Mouse (Mus musculus): ENCODE results near the gene Il15ra. TPM values are rescaled to one million over a fixed set of nuclear protein-coding genes. Genes with fewer than 3 reads are reported as not detected.
"Not testable (repeated sequence)": the region's sequence is repeated elsewhere in the genome, so short reads cannot be mapped to it uniquely, and the experiment has no call there.

Il15ra gene
- total and polyA plus RNA-seq, 3 experiments, result 0.27 TPM; not detected in 2

DNA sequence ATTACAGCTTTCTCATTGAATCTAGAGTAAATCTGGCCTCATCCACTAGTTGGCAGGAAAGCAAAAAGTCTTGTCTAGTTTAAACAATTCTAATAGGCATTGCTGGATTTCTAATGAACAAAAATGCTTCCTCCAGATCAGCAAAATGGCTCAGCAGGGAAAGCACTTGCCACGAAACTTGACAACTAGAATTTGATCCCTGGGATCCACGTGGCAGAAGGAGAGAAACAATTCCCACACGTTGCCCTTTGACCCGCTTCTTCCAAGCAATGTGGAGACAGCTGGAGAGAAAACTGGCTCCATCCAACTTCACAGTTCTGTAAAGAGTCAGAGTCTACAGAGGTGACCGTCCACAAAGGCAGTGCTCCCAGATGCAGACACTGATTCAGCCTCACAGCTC, 6.1 kb upstream of the Il15ra start:
- H3K27me3 ChIP-seq (ENCODE audit: insufficient read depth, low read length), result no peaks in the 10 kb centered on the region; the same call in 1 of the 2 replicates
- ATAC-seq (ENCODE audit: extremely low read depth, insufficient number of reproducible peaks, low FRiP score, poor library complexity, severe bottlenecking), result no peak

DNA sequence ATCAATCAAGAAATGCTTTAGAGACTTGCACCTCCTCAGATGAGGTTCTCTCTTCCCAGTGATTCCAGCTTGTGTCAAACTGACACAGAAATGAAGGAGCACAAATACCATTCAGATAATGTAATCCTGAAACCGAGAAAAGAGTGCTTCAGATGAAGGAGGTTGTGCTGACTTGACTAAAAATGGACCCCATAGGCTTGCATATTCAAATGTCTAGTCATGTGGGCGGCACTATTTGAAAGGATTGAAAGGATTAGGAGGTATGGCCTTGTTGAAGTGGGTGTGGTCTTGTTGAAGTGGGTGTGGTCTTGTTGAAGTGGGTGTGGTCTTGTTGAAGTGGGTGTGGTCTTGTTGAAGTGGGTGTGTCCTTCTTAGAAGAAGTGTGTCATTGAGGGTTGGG, 5.2 kb upstream of the Il15ra start:
- no peak for TF ChIP-seq GATA1 (IDR thresholded peaks at IDR 0.05; ENCODE audit: borderline replicate concordance, low read length)
- TF ChIP-seq POLR2AphosphoS5 (IDR thresholded peaks at IDR 0.05; ENCODE audit: insufficient replicate concordance, low read depth, low read length), result no peak
- TF ChIP-seq TAL1 (conservative IDR thresholded peaks at IDR 0.05; ENCODE audit: low read depth, low read length), result no peak
- TF ChIP-seq GATA2 (IDR thresholded peaks at IDR 0.05; ENCODE audit: borderline replicate concordance, low read depth, low read length), result no peak
- TF ChIP-seq CTCF (IDR thresholded peaks at IDR 0.05; ENCODE audit: low read depth, low read length), result no peak
- DNase-seq (ENCODE audit: low spot score) (no peak), ATAC-seq (ENCODE audit: extremely low read depth, insufficient number of reproducible peaks, low FRiP score, poor library complexity, severe bottlenecking) (no peak)

More for the DNA sequence above, 6.1 kb upstream of the Il15ra start:
- Histone ChIP-seq H3K9me3 (replicated peaks) (no peaks in the 10 kb centered on the region), H3K4me3 (ENCODE audit: low read depth, low read length) (no peak overlapping the region), H3K4me1 (ENCODE audit: insufficient read depth, low read depth, low read length) (no peaks in the 10 kb centered on the region), H3K36me3 (replicated peaks) (no peaks in the 10 kb centered on the region)
- no peak for TF ChIP-seq POLR2AphosphoS5 (IDR thresholded peaks at IDR 0.05; ENCODE audit: insufficient replicate concordance, low read depth, low read length)
- TF ChIP-seq TAL1 (conservative IDR thresholded peaks at IDR 0.05; ENCODE audit: low read depth, low read length), result no peak
- TF ChIP-seq CTCF (IDR thresholded peaks at IDR 0.05; ENCODE audit: low read depth, low read length), result no peak
- no peak for TF ChIP-seq GATA1 (IDR thresholded peaks at IDR 0.05; ENCODE audit: borderline replicate concordance, low read length)
- no peak for TF ChIP-seq GATA2 (IDR thresholded peaks at IDR 0.05; ENCODE audit: borderline replicate concordance, low read depth, low read length)
- no peak for DNase-seq (ENCODE audit: low spot score)

DNA sequence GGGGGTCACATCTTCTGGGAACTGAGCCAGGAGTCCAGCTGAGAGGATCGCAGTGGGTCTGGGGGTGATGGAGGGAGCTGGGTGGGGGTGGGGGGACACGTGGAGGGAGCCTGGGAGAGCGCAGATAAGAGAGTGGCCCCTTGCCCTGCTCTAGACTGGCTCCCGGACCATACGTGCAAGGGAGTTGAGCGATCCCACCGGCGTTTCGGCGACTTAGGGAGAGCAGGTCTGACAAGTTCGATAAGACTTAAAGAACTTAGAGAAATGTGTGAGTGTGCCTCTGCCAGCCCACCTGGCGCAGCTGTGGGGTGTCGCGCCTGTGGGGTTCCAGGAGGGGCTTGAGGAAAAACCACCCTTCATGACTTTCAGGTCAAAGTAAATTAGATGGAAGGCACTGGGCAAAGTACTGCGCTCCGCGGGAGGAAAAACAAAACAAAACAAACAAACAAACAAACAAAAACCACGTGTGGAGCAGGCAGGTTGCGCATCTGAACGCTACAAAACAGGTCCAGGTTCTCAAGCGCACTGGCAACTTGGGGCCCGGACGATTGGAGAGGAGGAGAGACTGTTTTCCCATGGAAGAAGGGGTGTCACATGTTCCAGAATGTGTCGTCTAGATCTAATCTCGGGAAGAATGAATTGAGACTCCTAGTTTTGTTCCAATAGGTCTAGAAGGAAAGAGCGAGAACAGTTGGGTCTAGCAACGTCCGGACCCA, 1.1 kb downstream of the Il15ra start:
- H3K27me3 ChIP-seq (ENCODE audit: insufficient read depth, low read length), result peaks cover 26% of the 10 kb centered on the region
- ATAC-seq (ENCODE audit: extremely low read depth, insufficient number of reproducible peaks, low FRiP score, poor library complexity, severe bottlenecking), result no peak
- H3K9me3 ChIP-seq (replicated peaks), result no peaks in the 10 kb centered on the region
- H3K4me1 ChIP-seq (ENCODE audit: insufficient read depth, low read depth, low read length), result peaks cover 15% of the 10 kb centered on the region
- no peak for DNase-seq (ENCODE audit: low spot score)
- no peak for TF ChIP-seq POLR2AphosphoS5 (IDR thresholded peaks at IDR 0.05; ENCODE audit: insufficient replicate concordance, low read depth, low read length)
- no peak for TF ChIP-seq GATA1 (IDR thresholded peaks at IDR 0.05; ENCODE audit: borderline replicate concordance, low read length)
- no peak for TF ChIP-seq TAL1 (conservative IDR thresholded peaks at IDR 0.05; ENCODE audit: low read depth, low read length)
- TF ChIP-seq CTCF (IDR thresholded peaks at IDR 0.05; ENCODE audit: low read depth, low read length), result no peak
- TF ChIP-seq GATA2 (IDR thresholded peaks at IDR 0.05; ENCODE audit: borderline replicate concordance, low read depth, low read length), result no peak
- H3K4me3 ChIP-seq (ENCODE audit: low read depth, low read length), result peak overlapping the region; percentile 70; the same call in 1 of the 2 replicates
- H3K36me3 ChIP-seq (replicated peaks), result no peaks in the 10 kb centered on the region

More for the DNA sequence above, 5.2 kb upstream of the Il15ra start:
- Histone ChIP-seq H3K27me3 (ENCODE audit: insufficient read depth, low read length) (peaks cover 3% of the 10 kb centered on the region; the same call in 1 of the 2 replicates), H3K36me3 (replicated peaks) (no peaks in the 10 kb centered on the region), H3K4me3 (ENCODE audit: low read depth, low read length) (no peak overlapping the region), H3K4me1 (ENCODE audit: insufficient read depth, low read depth, low read length) (no peaks in the 10 kb centered on the region; the same call in 1 of the 2 replicates), H3K9me3 (replicated peaks) (no peaks in the 10 kb centered on the region)

DNA sequence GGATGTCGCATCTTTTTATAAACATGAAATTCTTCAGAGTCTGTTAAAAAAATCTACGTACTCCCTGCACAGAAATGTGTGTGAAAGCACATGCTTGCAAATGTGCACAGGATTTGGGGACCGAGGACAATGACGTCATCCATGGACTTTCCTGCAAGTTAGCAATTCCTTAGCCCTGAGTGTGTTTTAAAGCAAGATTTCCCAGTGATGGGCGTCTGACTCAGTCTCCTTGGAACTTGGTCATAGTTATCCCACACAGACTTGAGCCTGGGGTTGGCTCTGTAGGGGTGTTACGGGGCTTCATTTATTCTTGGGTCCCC, 1.6 kb downstream of the Il15ra start:
- H3K4me3 ChIP-seq (ENCODE audit: low read depth, low read length), result no peak overlapping the region
- peaks cover 26% of the 10 kb centered on the region for H3K27me3 ChIP-seq (ENCODE audit: insufficient read depth, low read length)
- ATAC-seq (ENCODE audit: extremely low read depth, insufficient number of reproducible peaks, low FRiP score, poor library complexity, severe bottlenecking) (no peak), DNase-seq (ENCODE audit: low spot score) (no peak)
- peaks cover 15% of the 10 kb centered on the region for H3K4me1 ChIP-seq (ENCODE audit: insufficient read depth, low read depth, low read length)
- H3K9me3 ChIP-seq (replicated peaks), result no peaks in the 10 kb centered on the region
- no peak for TF ChIP-seq GATA2 (IDR thresholded peaks at IDR 0.05; ENCODE audit: borderline replicate concordance, low read depth, low read length)
- no peak for TF ChIP-seq TAL1 (conservative IDR thresholded peaks at IDR 0.05; ENCODE audit: low read depth, low read length)
- TF ChIP-seq POLR2AphosphoS5 (IDR thresholded peaks at IDR 0.05; ENCODE audit: insufficient replicate concordance, low read depth, low read length), result no peak
- TF ChIP-seq GATA1 (IDR thresholded peaks at IDR 0.05; ENCODE audit: borderline replicate concordance, low read length), result no peak
- no peak for TF ChIP-seq CTCF (IDR thresholded peaks at IDR 0.05; ENCODE audit: low read depth, low read length)
- no peaks in the 10 kb centered on the region for H3K36me3 ChIP-seq (replicated peaks)

DNA sequence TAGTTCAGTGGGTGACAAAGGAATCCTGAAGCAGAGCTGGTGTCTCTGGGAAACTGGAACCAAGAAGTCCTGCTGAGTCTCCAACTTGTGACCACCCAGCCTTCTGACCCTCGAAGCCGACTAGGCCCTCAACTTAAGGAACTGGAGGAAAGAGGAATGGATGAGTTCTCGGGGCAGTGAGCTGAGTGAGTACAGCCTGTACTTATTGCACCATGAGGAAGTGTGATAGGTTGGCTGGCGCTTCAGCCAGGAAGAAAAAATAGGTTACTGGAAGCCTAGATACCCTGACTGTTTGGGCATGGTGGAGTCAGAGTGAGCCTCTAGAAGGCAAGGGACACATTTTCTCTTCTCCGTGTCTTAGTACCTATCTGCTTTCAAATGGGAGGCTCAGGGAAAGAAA, 3.4 kb downstream of the Il15ra start:
- H3K9me3 ChIP-seq (replicated peaks), result no peaks in the 10 kb centered on the region
- H3K36me3 ChIP-seq (replicated peaks), result no peaks in the 10 kb centered on the region
- ATAC-seq (ENCODE audit: extremely low read depth, insufficient number of reproducible peaks, low FRiP score, poor library complexity, severe bottlenecking) (no peak), DNase-seq (ENCODE audit: low spot score) (no peak)
- H3K4me3 ChIP-seq (ENCODE audit: low read depth, low read length), result no peak overlapping the region
- TF ChIP-seq POLR2AphosphoS5 (IDR thresholded peaks at IDR 0.05; ENCODE audit: insufficient replicate concordance, low read depth, low read length), result no peak
- TF ChIP-seq GATA1 (IDR thresholded peaks at IDR 0.05; ENCODE audit: borderline replicate concordance, low read length), result no peak
- TF ChIP-seq CTCF (IDR thresholded peaks at IDR 0.05; ENCODE audit: low read depth, low read length), result no peak
- TF ChIP-seq TAL1 (conservative IDR thresholded peaks at IDR 0.05; ENCODE audit: low read depth, low read length), result no peak
- TF ChIP-seq GATA2 (IDR thresholded peaks at IDR 0.05; ENCODE audit: borderline replicate concordance, low read depth, low read length), result no peak
- H3K4me1 ChIP-seq (ENCODE audit: insufficient read depth, low read depth, low read length), result peaks cover 15% of the 10 kb centered on the region
- peaks cover 26% of the 10 kb centered on the region for H3K27me3 ChIP-seq (ENCODE audit: insufficient read depth, low read length)

DNA sequence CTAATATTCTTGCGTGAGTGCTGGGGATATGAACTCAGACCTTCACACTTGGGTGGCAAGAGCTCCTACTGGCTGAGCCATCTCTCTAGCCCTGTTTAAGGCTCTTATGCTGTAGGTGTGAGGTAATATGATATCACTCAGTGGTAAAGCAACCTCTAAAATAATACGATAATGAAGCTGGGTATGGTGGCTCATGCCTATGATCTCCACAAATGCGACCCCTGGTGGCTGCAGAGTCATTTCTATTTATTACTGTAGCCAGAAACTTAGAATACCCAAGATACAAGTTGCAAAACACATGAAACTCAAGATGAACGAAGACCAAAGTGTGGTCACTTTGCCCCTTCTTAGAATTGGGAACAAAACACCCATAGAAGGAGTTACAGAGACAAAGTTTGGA, 5.0 kb downstream of the Il15ra start:
- ATAC-seq (ENCODE audit: extremely low read depth, insufficient number of reproducible peaks, low FRiP score, poor library complexity, severe bottlenecking); DNase-seq (ENCODE audit: low spot score): not testable (repeated sequence)

More for the DNA sequence above, 5.0 kb downstream of the Il15ra start:
- H3K4me3 ChIP-seq (ENCODE audit: low read depth, low read length); H3K9me3 ChIP-seq (replicated peaks); H3K36me3 ChIP-seq (replicated peaks): not testable (repeated sequence)
- peaks cover 25% of the 10 kb centered on the region for H3K27me3 ChIP-seq (ENCODE audit: insufficient read depth, low read length)
- H3K4me1 ChIP-seq (ENCODE audit: insufficient read depth, low read depth, low read length), result peaks cover 13% of the 10 kb centered on the region

All from G1E (cell line).